8 mouse cellular contexts compared by ENCODE assay signal in the genomic region with DNA sequence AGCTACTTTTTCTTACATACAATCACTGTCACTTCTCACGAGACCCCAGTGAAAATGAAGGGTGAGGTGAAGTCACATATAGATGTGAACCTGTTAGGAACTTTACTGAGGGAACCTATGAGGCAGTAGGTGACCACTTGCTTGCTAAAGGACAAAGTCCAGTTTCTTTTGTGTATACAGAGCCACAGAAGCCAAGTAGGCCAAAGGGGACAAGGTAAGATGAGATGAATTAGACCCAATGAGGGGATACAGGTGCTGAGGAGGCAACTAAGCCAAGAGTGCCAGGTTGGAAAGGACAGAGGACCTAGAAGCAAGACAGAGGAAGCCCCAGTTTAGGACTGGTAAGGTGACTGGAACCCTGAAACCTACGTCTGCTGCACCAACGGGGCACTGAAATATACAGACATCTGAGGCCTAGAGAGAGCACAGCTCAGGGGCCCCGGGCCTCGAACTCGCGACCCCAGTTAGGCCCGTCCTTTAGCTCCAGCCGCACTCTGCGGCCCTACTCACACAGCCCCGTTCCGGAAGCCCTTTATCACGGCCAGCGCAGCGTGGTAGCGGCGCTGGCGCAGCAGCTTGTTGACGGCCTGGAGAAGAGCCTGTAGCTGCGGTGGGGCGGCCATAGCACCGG. TPM values are rescaled to one million over a fixed set of nuclear protein-coding genes. Genes with fewer than 3 reads are reported as not detected.
DNase-seq lines count a peak whose midpoint lies in the region; ATAC-seq and TF ChIP-seq lines count a peak whose summit lies in the region.

No protein-coding gene starts in this region.

- no peaks in the 10 kb centered on the region for H3K36me3 ChIP-seq in lung, embryonic 15.5 days
- H3K36me3 ChIP-seq in neural tube, embryonic 14.5 days (ENCODE audit: control insufficient read depth, insufficient read depth, low read length): no peaks in the 10 kb centered on the region

- peak overlapping the region; percentile 58; the same call in 1 of the 2 replicates for H3K27ac ChIP-seq in lung, embryonic 15.5 days
- no peak overlapping the region for H3K27ac ChIP-seq in embryonic fibroblast, embryonic 13.5 days (ENCODE audit: insufficient read depth, low read length)
- peak overlapping the region; percentile 28; the same call in 1 of the 2 replicates for H3K27ac ChIP-seq in neural tube, embryonic 14.5 days (ENCODE audit: low read depth, low read length)

- DNase-seq in lung, postnatal 4 days: no peak
- DNase-seq in kidney, postnatal 14 days: peak; percentile 60
- DNase-seq in ovary, postnatal 36 days (ENCODE audit: low spot score): no peak
- no peak for DNase-seq in thymus, postnatal 36 days
- DNase-seq in gastrocnemius, adult 18-20 months (ENCODE audit: low spot score): no peak

- ATAC-seq in lung, embryonic 15.5 days (ENCODE audit: borderline replicate concordance, extremely low read depth, low FRiP score, low TSS enrichment): no peak
- no peak; the same call in 1 of the 2 replicates for ATAC-seq in neural tube, embryonic 14.5 days (ENCODE audit: low read depth)

- peak overlapping the region; percentile 87 for H3K9ac ChIP-seq in lung, embryonic 15.5 days
- H3K9ac ChIP-seq in neural tube, embryonic 14.5 days (replicated peaks; ENCODE audit: low read depth, low read length): peak overlapping the region; percentile 72

- H3K4me3 ChIP-seq in lung, embryonic 15.5 days: peak overlapping the region; percentile 82
- H3K4me3 ChIP-seq in embryonic fibroblast, embryonic 13.5 days (ENCODE audit: insufficient read depth, low read length): peak overlapping the region; percentile 81
- peak overlapping the region; percentile 73 for H3K4me3 ChIP-seq in neural tube, embryonic 14.5 days (ENCODE audit: low read depth, low read length)

- H3K9me3 ChIP-seq in lung, embryonic 15.5 days: no peaks in the 10 kb centered on the region
- H3K9me3 ChIP-seq in neural tube, embryonic 14.5 days (ENCODE audit: control insufficient read depth, low read length): no peaks in the 10 kb centered on the region

- TF ChIP-seq POLR2A in embryonic fibroblast, embryonic 13.5 days (IDR thresholded peaks at IDR 0.05; ENCODE audit: low read depth, low read length): 0 out of 2 replicates have a peak, but pooled peaks have one; percentile 67

- TF ChIP-seq CTCF in embryonic fibroblast, embryonic 13.5 days (IDR thresholded peaks at IDR 0.05; ENCODE audit: borderline replicate concordance, insufficient read depth, low read length): no peak

- peaks cover under 1% of the 10 kb centered on the region; the same call in 1 of the 2 replicates for H3K27me3 ChIP-seq in lung, embryonic 15.5 days
- H3K27me3 ChIP-seq in neural tube, embryonic 14.5 days (ENCODE audit: control insufficient read depth, insufficient read depth, low read length): no peaks in the 10 kb centered on the region

- H3K4me1 ChIP-seq in lung, embryonic 15.5 days: peaks cover 17% of the 10 kb centered on the region
- no peaks in the 10 kb centered on the region for H3K4me1 ChIP-seq in embryonic fibroblast, embryonic 13.5 days (ENCODE audit: control insufficient read depth, insufficient read depth, low read length)
- H3K4me1 ChIP-seq in neural tube, embryonic 14.5 days (ENCODE audit: control insufficient read depth, insufficient read depth, low read length): peaks cover 12% of the 10 kb centered on the region

- 9% methylated on average over 22 of the region's 22 CpGs for WGBS in lung, embryonic 15.5 days
- WGBS in neural tube, embryonic 14.5 days: 21% methylated on average over 22 of the region's 22 CpGs

- peak overlapping the region; percentile 73 for H3K4me2 ChIP-seq in lung, embryonic 15.5 days
- peak overlapping the region; percentile 79 for H3K4me2 ChIP-seq in neural tube, embryonic 14.5 days (ENCODE audit: low read depth, low read length)

RNA-seq across cellular contexts. Expression of a gene that starts 0.4 kb away (rescaled TPM):
- polyA plus RNA-seq in lung, embryonic 15.5 days (2015; fragmentation: Nextera tagmentation; extraction: Ambion mirVana): 26.4 and 29.1 TPM in 2 replicates
- polyA plus RNA-seq in embryonic fibroblast, embryonic 13.5 days (2011; ENCODE audit: insufficient read length, low read depth, missing spikeins): 11.8 and 13.2 TPM in 2 replicates
- polyA plus RNA-seq in neural tube, embryonic 14.5 days (2014; fragmentation: Nextera tagmentation; extraction: Ambion mirVana): 16.0 and 17.5 TPM in 2 replicates
- 10 to 100 TPM; 12.3 to 14.1 TPM for total RNA-seq in gastrocnemius, adult 18-20 months (2021)

RNA-seq across cellular contexts. Expression of a gene that starts 10.0 kb away (rescaled TPM):
- 1.0 TPM in 2 replicates for polyA plus RNA-seq in lung, embryonic 15.5 days (2015; fragmentation: Nextera tagmentation; extraction: Ambion mirVana)
- polyA plus RNA-seq in embryonic fibroblast, embryonic 13.5 days (2011; ENCODE audit: insufficient read length, low read depth, missing spikeins): 1.8 and 1.9 TPM in 2 replicates
- polyA plus RNA-seq in neural tube, embryonic 14.5 days (2014; fragmentation: Nextera tagmentation; extraction: Ambion mirVana): 2.0 and 2.1 TPM in 2 replicates
- 1 to 10 TPM; 2.5 to 2.9 TPM for total RNA-seq in gastrocnemius, adult 18-20 months (2021)

RNA-seq across cellular contexts. Expression of a gene that starts 10.1 kb away (rescaled TPM):
- not detected in 2 replicates for polyA plus RNA-seq in lung, embryonic 15.5 days (2015; fragmentation: Nextera tagmentation; extraction: Ambion mirVana)
- not detected in 2 replicates for polyA plus RNA-seq in embryonic fibroblast, embryonic 13.5 days (2011; ENCODE audit: insufficient read length, low read depth, missing spikeins)
- polyA plus RNA-seq in neural tube, embryonic 14.5 days (2014; fragmentation: Nextera tagmentation; extraction: Ambion mirVana): 0.92 TPM in 1 of 2 replicates, not detected in the other
- not detected for total RNA-seq in gastrocnemius, adult 18-20 months (2021)

RNA-seq across cellular contexts. Expression of a gene that starts 33.4 kb away (rescaled TPM):
- 28.1 and 31.2 TPM in 2 replicates for polyA plus RNA-seq in lung, embryonic 15.5 days (2015; fragmentation: Nextera tagmentation; extraction: Ambion mirVana)
- 21.5 and 24.3 TPM in 2 replicates for polyA plus RNA-seq in embryonic fibroblast, embryonic 13.5 days (2011; ENCODE audit: insufficient read length, low read depth, missing spikeins)
- 0.92 and 1.8 TPM in 2 replicates for polyA plus RNA-seq in neural tube, embryonic 14.5 days (2014; fragmentation: Nextera tagmentation; extraction: Ambion mirVana)
- under 1 TPM; 0.28 to 0.30 TPM for total RNA-seq in gastrocnemius, adult 18-20 months (2021)

RNA-seq across cellular contexts. Expression of a gene that starts 44.4 kb away (rescaled TPM):
- 2.1 and 2.9 TPM in 2 replicates for polyA plus RNA-seq in lung, embryonic 15.5 days (2015; fragmentation: Nextera tagmentation; extraction: Ambion mirVana)
- polyA plus RNA-seq in embryonic fibroblast, embryonic 13.5 days (2011; ENCODE audit: insufficient read length, low read depth, missing spikeins): 0.85 and 1.5 TPM in 2 replicates
- 11.5 and 16.8 TPM in 2 replicates for polyA plus RNA-seq in neural tube, embryonic 14.5 days (2014; fragmentation: Nextera tagmentation; extraction: Ambion mirVana)
- total RNA-seq in gastrocnemius, adult 18-20 months (2021): under 1 TPM; 0.30 to 0.36 TPM
